Mouse (Mus musculus): ENCODE data around the gene Gsdma.
"Not testable (repeated sequence)": the region's sequence is repeated elsewhere in the genome, so short reads cannot be mapped to it uniquely, and the experiment has no call there.

Gene Gsdma

DNA sequence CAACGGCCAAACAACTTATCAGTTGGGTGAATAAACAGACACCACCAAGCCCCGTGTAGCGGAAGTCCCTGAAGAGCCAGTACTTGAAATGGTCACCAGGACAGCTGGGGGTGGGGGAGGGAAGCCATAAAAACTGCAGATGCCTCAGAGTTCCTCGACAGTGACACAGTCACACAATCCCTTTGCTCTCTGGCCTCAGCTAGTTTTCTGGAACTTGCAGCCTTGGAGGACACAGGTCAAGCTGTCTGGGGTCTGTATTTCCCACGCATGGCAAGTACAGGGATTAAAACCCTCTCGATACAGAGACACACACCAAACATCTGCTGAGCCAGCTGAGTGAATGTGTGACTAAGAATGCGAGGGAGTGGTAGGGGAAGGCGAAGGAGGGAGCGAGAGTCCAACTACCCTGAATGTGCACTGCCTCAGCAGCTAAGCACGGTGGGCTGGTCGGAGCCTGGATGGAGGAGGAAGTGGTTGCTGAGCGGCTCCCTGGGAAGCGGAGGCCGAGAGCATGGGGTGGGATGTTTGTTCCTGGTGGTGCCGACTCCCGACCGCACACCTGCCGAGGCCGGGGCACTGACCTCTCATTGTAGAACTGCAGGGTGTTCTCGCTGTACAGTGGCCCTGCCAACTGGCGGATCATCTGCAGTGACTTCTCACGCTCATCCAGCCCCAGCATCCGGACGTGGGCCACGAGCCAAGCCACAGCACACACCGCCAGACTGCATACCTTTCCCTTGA, 45.0 kb downstream of the Gsdma start:
- peak; percentile 60; the same call in 1 of the 2 replicates for ATAC-seq (ENCODE audit: low TSS enrichment)

DNA sequence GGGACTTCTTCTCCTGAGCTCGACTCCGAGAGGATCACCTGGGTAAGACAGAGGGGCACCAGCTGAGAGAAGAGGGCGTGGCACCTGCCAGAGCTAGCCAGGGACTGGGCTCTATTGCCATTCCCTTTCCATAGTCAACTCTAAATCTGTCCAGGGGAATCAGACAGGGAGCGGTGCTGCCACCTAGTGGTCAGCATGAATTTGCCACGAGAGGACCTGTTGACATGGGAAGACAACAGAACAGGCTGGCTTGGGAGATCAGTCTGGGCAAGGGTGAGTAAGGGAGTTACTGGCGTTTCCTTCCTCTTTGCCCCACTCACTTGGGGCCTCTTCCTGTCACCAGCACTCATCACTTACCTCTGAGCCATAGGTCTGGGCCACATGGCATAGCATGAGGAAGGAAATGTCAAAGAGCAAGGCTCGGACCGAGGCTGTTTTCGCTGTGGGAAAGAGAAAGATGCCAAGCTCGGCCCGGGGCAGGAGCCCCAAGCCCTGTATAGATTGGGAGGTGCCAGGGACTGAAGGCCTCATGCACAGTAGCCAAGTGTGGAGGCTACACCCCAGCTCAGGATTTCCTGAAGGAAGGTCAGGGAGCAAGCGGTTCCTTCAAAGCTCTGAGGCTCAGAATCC, 46.4 kb downstream of the Gsdma start:
- peak; percentile 25; the same call in 1 of the 2 replicates for ATAC-seq (ENCODE audit: low TSS enrichment)

- ATAC-seq (ENCODE audit: low TSS enrichment): no peak
Observed at GRCm38 (mm10) chr11:98711046-98711434, 46.9 kb downstream of the Gsdma start.

- not testable (repeated sequence) for ATAC-seq (ENCODE audit: low TSS enrichment)
Observed at GRCm38 (mm10) chr11:98712009-98712408, 47.9 kb downstream of the Gsdma start.

DNA sequence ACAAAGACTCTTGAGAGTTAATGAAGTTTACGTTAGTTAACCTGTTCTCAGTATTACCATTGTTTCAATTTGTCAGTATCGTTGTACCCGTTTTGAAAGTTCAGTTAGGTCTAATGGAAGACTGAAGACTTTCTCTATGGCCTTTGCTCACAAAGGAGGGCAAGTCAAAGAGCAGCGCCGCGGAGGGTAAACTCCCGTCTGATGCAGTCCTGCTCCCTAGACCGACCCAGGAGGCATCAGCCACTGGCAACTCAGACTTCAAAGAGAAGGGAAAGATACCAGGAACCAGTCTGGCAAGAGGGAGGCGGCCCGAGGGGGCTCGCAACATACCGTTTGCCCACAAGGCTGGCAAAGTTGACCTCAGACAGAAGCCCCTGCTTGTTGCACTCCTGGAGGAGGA, 49.6 kb downstream of the Gsdma start:
- ATAC-seq (ENCODE audit: low TSS enrichment): no peak

DNA sequence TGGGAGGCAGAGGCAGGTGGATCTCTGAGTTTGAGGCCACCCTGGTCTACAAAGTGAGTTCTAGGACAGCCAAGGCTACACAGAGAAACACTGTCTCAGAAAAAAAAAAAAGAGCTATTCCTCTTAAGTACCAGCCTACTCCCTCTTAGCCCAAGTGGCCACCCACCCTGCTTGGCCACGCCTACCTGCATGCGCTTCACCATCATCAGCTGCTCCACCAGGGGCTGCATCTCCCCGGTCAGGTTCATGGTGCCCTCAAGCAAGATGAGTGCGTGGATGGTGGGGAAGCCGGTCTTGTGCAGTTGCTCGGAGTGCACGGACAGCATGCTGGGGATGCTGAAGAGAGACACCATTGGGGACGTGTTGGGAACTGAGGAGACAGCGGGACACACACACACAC, 51.8 kb downstream of the Gsdma start:
- no peak for ATAC-seq (ENCODE audit: low TSS enrichment)

GRCm38 (mm10) chr11:98717904-98718303, 53.8 kb downstream of the Gsdma start:
- ATAC-seq (ENCODE audit: low TSS enrichment): peak; percentile 74

DNA sequence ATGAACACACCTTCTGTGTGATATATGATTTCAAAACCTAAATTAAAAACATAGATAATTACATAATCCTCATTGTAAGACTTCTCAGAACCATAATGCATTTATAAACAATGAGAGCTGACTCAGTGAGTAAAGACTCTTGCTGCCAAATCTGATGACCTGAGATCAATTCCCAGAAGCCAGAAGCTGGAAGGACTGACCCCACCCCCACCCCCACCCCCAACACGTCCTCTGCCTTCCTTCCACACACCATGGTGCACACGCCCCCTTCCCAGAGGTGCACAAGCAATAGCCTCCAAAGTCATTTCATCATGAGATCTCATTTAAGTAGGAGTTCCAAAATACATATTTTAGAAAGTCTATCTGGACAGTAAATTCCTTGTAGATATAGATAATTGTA, 56.6 kb downstream of the Gsdma start:
- ATAC-seq (ENCODE audit: low TSS enrichment): no peak

DNA sequence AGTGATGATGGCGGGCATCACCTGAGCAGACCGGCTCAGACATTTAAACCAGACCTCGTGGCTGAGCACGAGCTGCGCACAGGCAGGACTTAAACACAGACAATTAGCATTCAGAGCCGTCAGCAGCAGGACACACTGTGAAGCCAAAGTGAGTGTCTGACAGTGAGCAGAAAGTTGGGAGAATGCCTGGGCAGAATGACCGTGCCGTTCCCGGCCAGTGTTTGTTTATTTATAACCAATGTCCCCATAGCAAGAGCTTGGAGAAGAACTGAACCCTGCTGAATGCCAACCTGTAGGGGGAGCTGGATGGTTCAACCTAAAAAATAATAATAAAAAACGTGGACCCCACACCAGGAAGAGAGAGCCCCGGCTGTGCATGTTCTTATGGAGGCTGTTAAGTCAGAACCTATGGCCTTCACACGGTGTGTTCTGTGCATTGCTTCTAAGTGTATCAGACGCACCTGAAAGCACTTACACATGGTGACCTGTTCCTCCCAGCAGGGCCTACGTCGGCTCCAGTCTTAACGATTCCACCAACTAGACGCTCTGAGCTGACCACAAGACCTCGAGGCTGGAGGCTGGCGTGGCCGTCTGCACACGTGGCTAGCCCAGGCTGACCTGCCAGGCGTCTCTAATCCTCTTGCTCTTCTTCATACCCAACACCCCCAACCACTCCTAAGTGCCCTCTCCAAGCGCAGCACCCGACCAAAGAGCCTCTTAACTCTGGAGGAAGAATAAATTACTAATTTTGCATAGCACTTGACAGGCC, 57.5 kb downstream of the Gsdma start:
- ATAC-seq (ENCODE audit: low TSS enrichment): no peak

DNA sequence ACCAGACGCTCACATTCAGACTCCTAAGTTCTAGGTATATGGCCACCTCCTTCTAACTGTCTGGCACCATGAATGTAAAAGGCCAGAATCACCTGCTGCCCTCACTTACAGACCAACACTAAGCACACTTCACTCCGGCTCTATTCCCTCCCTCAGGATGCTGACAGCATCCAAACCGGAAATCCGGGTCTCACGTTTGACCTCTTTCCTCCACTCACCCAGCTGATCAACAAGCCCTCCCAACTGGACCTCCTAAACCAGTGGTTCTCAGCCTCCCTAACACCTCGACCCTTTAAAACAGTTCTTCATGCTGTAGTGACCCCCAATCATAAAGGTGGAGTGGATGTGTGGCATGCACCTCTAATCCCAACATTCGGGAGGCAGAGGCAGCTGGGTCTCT, 58.9 kb downstream of the Gsdma start:
- ATAC-seq (ENCODE audit: low TSS enrichment): no peak

DNA sequence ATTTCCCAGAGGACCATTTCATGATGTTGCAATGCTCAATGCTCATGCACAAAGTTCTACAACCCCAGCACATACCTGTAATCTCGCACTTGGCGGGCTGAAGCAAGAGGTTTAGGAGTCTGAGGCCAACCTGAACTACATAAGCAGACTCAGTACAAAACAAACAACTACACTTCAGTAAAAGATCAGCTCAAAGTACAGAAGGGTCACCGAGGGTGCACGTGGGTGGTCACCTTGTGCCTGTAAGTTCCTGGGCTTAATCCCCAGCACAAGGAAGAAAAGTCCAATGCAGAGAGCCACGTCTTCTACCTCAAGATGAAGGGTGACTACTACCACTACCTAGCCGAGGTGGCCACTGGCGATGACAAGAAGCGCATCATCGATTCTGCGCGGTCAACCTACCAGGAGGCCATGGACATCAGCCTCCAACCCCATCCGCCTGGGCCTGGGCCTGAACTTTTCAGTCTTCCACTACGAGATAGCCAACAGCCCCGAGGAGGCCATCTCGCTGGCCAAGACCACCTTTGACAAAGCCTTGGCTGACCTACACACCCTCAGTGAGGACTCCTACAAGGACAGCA, 61.9 kb downstream of the Gsdma start:
- no peak for ATAC-seq (ENCODE audit: low TSS enrichment)
